Mouse (Mus musculus) testis, adult 2 months (tissue): ENCODE measurements around the gene Ift20.

Experiments used
- CTCF ChIP-seq: fragments of 200-500 bp; IDR thresholded peaks from 2 replicates; pipeline ENCODE4 v1.5.1; 2012; ENCODE audit warnings: low read depth, mild to moderate bottlenecking, inconsistent platforms, low read length, moderate library complexity; ENCODE audit not compliant: control insufficient read depth, insufficient read depth, insufficient replicate concordance
- POLR2A ChIP-seq: fragments of 200-500 bp; IDR thresholded peaks from 2 replicates; pipeline ENCODE4 v1.6.1; 2012; ENCODE audit warnings: low read depth, mild to moderate bottlenecking, inconsistent platforms, low read length, moderate library complexity; ENCODE audit not compliant: control insufficient read depth

DNA sequence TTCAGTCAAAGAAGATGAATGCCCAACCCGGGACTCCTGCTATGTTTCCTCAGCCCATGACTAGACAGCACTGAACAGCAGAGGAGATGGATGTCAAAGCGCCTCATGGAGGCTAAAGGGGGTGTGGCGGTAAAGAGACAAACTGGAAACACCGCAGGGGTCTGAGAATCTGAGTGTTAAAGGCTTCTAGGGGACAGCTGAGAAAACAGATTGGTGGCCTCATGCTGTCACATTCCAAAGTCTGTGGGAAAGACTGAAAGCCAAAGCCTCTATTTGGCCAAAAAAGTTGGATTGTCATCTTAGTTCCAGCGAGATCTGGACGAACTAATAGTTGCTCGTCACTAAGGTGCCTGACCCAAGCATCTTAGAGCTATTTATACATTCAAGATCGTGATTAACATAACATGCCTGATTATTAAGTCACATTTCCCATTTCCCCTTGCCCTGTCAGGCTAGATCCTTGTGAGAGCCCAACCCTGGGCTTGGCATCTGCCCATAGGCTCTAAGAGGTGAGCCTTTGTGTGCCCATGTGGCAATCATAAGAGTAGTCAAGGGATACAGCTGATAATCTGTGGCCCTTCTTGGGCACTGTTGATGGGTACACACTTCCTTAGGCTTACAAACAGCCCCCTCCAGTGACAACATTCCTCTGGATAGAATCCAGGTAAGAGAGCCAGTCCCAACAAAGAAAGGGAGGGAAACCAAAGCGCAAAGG, 12.8 kb upstream of the Ift20 start:
- no peak for TF ChIP-seq POLR2A
- TF ChIP-seq CTCF: no peak
